Mouse (Mus musculus) brain, embryonic 18.5 days (tissue): ENCODE data around the gene Crip2.

Source experiments
- DNase-seq: peaks from one replicate; pipeline ENCODE4 v3.0.0-alpha.2; 2012; ENCODE audit warnings: low read depth, low spot score

Gene Crip2

GRCm38 (mm10) chr12:113147481-113147880 is 7.4 kb downstream of the Crip2 start:
- DNase-seq, result no peak

- no peak for DNase-seq
Measured at GRCm38 (mm10) chr12:113148381-113149035, 8.5 kb downstream of the Crip2 start.

GRCm38 (mm10) chr12:113149341-113149740 is 9.3 kb downstream of the Crip2 start:
- no peak for DNase-seq

- no peak for DNase-seq
Measured at GRCm38 (mm10) chr12:113149896-113150295, 9.9 kb downstream of the Crip2 start.

- no peak for DNase-seq
Measured at GRCm38 (mm10) chr12:113150591-113150990, 10.6 kb downstream of the Crip2 start.

GRCm38 (mm10) chr12:113151046-113151445 is 11.0 kb downstream of the Crip2 start:
- no peak for DNase-seq

GRCm38 (mm10) chr12:113151661-113152271 is 11.7 kb downstream of the Crip2 start:
- no peak for DNase-seq

GRCm38 (mm10) chr12:113152272-113152661 is 12.2 kb downstream of the Crip2 start:
- no peak for DNase-seq

GRCm38 (mm10) chr12:113152991-113153525 is 13.0 kb downstream of the Crip2 start:
- no peak for DNase-seq

- no peak for DNase-seq
Measured at GRCm38 (mm10) chr12:113153971-113154370, 13.9 kb downstream of the Crip2 start.

- DNase-seq, result no peak
Measured at GRCm38 (mm10) chr12:113154747-113155075, 14.7 kb downstream of the Crip2 start.

GRCm38 (mm10) chr12:113155076-113155771 is 15.2 kb downstream of the Crip2 start:
- DNase-seq, result no peak

GRCm38 (mm10) chr12:113155887-113156539 is 16.0 kb downstream of the Crip2 start, which contains the start of gene Tedc1:
Gene Tedc1 (plus strand): TSS chr12:113156421.
- DNase-seq, result peak; percentile 99

GRCm38 (mm10) chr12:113156540-113156929 is 16.5 kb downstream of the Crip2 start:
- no peak for DNase-seq

- DNase-seq, result no peak
Measured at GRCm38 (mm10) chr12:113157002-113157401, 17.0 kb downstream of the Crip2 start.

GRCm38 (mm10) chr12:113157521-113157920 is 17.5 kb downstream of the Crip2 start:
- no peak for DNase-seq

- no peak for DNase-seq
Measured at GRCm38 (mm10) chr12:113157971-113158370, 17.9 kb downstream of the Crip2 start.

- no peak for DNase-seq
Measured at GRCm38 (mm10) chr12:113163561-113164006, 23.5 kb downstream of the Crip2 start.

- DNase-seq, result no peak
Measured at GRCm38 (mm10) chr12:113168031-113168536, 28.0 kb downstream of the Crip2 start.

- DNase-seq, result no peak
Measured at GRCm38 (mm10) chr12:113176960-113177725, 37.1 kb downstream of the Crip2 start.

GRCm38 (mm10) chr12:113181020-113181419 is 41.0 kb downstream of the Crip2 start:
- DNase-seq, result no peak
